Mouse (Mus musculus) liver, embryonic 15.5 days (tissue): ENCODE results near the gene Rps6ka1. TPM values are rescaled to one million over a fixed set of nuclear protein-coding genes. Genes with fewer than 3 reads are reported as not detected.

Experiments used
- polyA plus RNA-seq: library from polyadenylated mRNA; unstranded; fragments of >200 nt; fragmentation: Nextera tagmentation; extraction: Ambion mirVana; gene quantifications from 2 replicates; pipeline ENCODE4 v1.2.1, GENCODE M21; 2015

The Rps6ka1 gene
- polyA plus RNA-seq, 1 experiment from 2014 or later = 68.0 TPM

Other genes starting within 250 kb of the Rps6ka1 start
- gene Zdhhc18, start 237.6 kb downstream of the Rps6ka1 start, polyA plus RNA-seq = 1.2 and 1.9 TPM in 2 replicates
- 5.5 and 6.3 TPM in 2 replicates for gene Pigv, start 215.2 kb downstream of the Rps6ka1 start, polyA plus RNA-seq
- 7.6 and 9.3 TPM in 2 replicates for gene Arid1a, start 131.0 kb downstream of the Rps6ka1 start, polyA plus RNA-seq
- 509 and 615 TPM in 2 replicates for gene Hmgn2, start 80.9 kb upstream of the Rps6ka1 start, polyA plus RNA-seq
- 17.1 and 17.5 TPM in 2 replicates for gene Dhdds, start 113.1 kb upstream of the Rps6ka1 start, polyA plus RNA-seq
- gene Lin28a, start 131.0 kb upstream of the Rps6ka1 start, polyA plus RNA-seq = 0.91 and 1.5 TPM in 2 replicates
- gene Zfp683, start 166.0 kb upstream of the Rps6ka1 start, polyA plus RNA-seq = not detected in 2 replicates
- 0.59 TPM in 1 of 2 replicates, not detected in the other for gene Crybg2, start 173.0 kb upstream of the Rps6ka1 start, polyA plus RNA-seq
- gene Cd52, start 207.3 kb upstream of the Rps6ka1 start, polyA plus RNA-seq = 47.4 and 51.5 TPM in 2 replicates
- gene Ubxn11, start 214.8 kb upstream of the Rps6ka1 start, polyA plus RNA-seq = 1.8 and 2.1 TPM in 2 replicates
- 151 and 166 TPM in 2 replicates for gene Sh3bgrl3, start 241.0 kb upstream of the Rps6ka1 start, polyA plus RNA-seq